Mouse (Mus musculus) central nervous system, embryonic 18 days (tissue): Measurements from ENCODE around the gene Dedd2. TPM values are rescaled to one million over a fixed set of nuclear protein-coding genes. Genes with fewer than 3 reads are reported as not detected.

Experiments used
- polyA plus RNA-seq: library from polyadenylated mRNA; depleted of rRNA; stranded (reverse); fragments of >200 nt; gene quantifications from 2 replicates; pipeline ENCODE4 v1.2.3, GENCODE M21; 2012; rRNA removed

The Dedd2 gene
- polyA plus RNA-seq, result 15.9 and 16.5 TPM in 2 replicates

DNA sequence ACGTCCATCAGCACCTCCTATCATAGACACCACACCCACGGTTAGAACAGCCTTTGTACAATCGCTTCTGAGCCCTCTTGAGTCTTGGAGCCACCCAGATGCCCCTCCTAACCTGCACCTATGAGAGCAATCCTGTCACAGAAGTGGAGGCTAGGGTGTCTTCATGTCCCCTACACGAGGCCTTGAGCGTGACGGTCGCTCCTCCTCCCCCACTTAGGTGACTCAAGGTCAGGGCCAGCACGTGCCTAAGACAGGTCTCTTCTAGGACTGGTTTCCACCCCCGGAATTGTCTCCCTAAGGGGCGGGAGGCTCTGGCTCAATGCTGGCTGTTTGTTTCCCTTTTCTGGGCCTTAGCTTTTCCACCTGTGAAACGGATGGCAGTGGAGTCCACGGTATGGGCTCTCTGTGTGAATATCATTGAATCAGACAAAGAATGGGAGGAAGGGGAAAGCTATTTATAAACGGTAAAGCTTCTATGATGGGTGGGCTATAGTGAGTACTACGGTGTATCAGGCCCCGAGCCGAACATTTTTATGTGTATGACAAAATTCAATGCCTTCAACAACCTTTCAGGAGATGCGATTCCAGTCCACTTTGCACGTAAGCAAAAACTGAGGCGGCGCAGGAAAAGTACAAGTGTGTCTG is at the start of gene Dedd2:
Gene Dedd2, minus strand, starts transcription at position 159 of the 645 bp plus-strand sequence.

DNA sequence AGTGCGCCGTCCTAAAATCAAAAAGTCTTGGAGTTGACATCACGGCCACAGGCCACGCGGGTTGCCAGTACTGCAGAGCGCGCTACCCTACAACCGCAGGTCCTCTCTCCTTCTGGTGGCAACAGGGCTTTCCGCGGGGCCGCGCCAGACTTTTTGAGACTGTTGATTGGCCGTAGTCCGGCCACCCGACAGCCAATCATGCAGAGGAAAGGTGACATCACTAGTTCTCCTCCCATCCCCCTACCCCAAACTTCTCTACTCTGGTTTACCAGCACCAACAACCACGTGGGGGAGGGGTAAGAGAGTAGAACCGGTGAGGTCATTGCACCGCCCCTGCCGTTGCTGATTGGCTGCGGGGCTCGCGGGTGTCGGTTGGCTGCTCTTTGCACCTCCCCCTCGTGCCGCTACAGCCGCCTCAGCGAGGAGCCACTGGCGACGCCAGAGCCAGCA is 46.9 kb upstream of the Dedd2 start, which contains the start of gene Cic:
Gene Cic, plus strand, starts transcription at position 404 of the 450 bp plus-strand sequence.

DNA sequence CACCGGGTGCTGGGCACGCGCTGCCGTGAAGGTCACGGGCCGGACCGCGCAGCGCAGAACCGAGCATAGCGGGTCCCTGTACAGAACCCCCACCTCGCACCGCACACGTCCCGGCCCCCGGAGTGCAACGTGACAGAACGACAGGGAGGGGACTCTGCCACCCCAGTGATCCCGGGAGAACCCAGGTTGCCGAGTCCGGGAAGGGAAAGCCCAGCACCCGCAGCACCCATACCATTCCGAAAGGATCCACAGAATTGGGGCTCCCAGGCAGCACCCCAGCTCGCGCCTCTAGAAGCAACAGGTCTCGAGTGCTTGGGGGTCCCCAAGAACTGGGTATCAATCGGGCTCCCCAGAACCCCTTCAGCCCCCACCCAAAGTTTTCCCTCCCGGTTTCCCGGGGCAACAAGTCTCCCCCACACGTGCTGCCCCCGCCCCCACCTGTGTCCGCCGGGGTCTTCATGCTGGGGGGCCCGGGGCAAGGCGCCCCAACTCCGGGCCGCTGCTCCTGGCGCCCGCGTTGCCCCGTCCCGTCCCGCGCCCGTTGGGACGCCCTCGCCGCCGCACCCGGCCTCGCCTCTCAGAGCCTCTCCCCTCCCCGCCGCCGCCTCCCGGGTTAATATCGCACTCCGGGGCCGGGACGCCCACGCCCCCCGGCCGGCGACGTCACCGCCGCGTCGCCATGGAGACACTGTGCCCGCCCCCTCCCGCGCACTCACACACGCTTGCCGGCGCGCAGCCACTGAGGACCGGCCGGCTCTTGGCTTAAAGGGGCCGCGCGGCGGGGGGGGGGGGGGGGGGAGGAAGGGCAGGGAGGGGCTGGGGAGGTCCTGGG is 29.9 kb upstream of the Dedd2 start, which contains the start of gene Erf:
Gene Erf, minus strand, starts transcription at position 621 of the 832 bp plus-strand sequence.

GRCm38 (mm10) chr7:25237249-25238014 is 17.0 kb upstream of the Dedd2 start, which contains the start of gene Gsk3a:
Gene Gsk3a (minus strand): TSS chr7:25237851.

DNA sequence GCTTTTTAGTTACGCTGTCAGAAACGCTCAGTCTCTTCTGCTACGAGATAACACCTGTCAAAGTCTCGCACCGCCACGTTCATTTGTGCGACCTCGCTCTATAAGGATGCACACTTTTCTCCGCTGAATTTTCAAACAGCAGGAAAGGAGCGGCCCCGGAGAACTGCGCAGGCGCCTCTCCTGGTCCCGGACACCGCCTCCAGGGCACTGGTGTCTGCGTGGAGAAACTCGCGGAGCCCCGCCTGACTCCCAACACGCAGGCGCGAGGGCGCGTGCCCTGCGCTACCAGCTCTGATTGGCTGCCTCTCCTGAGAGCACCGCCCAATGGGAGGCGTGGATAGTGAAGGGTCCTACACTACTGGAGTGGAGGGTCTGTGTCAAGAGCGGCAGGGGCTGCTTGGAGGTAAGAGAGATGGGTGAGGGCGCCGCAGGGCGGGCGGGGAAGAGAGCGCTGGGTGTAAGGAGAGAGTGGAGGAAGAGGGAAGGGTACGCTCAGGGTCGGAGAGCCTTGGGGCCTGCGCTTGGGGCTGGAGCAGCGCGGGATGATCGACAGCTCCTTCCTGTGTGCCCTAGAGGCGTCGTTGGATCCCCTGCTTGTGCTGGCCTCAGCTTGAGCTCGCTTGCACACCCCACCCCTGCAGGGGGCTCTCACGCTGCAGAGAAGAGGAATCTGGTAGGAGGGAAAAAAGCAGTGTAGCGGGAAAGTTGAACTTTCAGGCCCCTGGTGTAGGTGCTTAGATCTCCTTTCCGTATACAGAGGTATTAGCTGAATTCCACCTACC is 878 bp upstream of the Dedd2 start, which contains the start of gene Zfp526:
Gene Zfp526, plus strand, starts transcription at position 324 of the 782 bp plus-strand sequence.

GRCm38 (mm10) chr7:25179606-25180161 is 40.7 kb downstream of the Dedd2 start, which contains the start of gene Pou2f2:
Gene Pou2f2 (minus strand): TSS chr7:25179726.

Other genes with a start within 250 kb of the Dedd2 start
- 307 and 326 TPM in 2 replicates for gene Rabac1, start 247.9 kb downstream of the Dedd2 start, polyA plus RNA-seq
- gene Atp1a3, start 214.7 kb downstream of the Dedd2 start, polyA plus RNA-seq, result 279 and 320 TPM in 2 replicates
- gene Grik5, start 148.3 kb downstream of the Dedd2 start, polyA plus RNA-seq, result 126 and 160 TPM in 2 replicates
- gene Zfp574, start 148.0 kb downstream of the Dedd2 start, polyA plus RNA-seq, result 24.6 and 28.2 TPM in 2 replicates
- 20.9 and 25.9 TPM in 2 replicates for gene Pou2f2, start 40.9 kb downstream of the Dedd2 start, polyA plus RNA-seq
- gene Zfp526, start 810 bp upstream of the Dedd2 start, polyA plus RNA-seq, result 5.3 and 5.7 TPM in 2 replicates
- 220 and 234 TPM in 2 replicates for gene Gsk3a, start 17.2 kb upstream of the Dedd2 start, polyA plus RNA-seq
- gene Erf, start 30.1 kb upstream of the Dedd2 start, polyA plus RNA-seq, result 16.3 and 17.6 TPM in 2 replicates
- gene Cic, start 47.1 kb upstream of the Dedd2 start, polyA plus RNA-seq, result 83.3 and 94.7 TPM in 2 replicates
- 600 and 603 TPM in 2 replicates for gene Pafah1b3, start 77.4 kb upstream of the Dedd2 start, polyA plus RNA-seq
- 2.4 and 3.0 TPM in 2 replicates for gene Prr19, start 80.8 kb upstream of the Dedd2 start, polyA plus RNA-seq
- 157 and 163 TPM in 2 replicates for gene Tmem145, start 85.5 kb upstream of the Dedd2 start, polyA plus RNA-seq
- 45.8 and 48.9 TPM in 2 replicates for gene Megf8, start 96.5 kb upstream of the Dedd2 start, polyA plus RNA-seq
- gene Cnfn, start 149.1 kb upstream of the Dedd2 start, polyA plus RNA-seq, result 24.7 TPM in 1 of 2 replicates, not detected in the other
- 8.9 and 11.3 TPM in 2 replicates for gene Lipe, start 178.1 kb upstream of the Dedd2 start, polyA plus RNA-seq
- gene Cxcl17, start 192.3 kb upstream of the Dedd2 start, polyA plus RNA-seq, result 0.15 and 0.22 TPM in 2 replicates